Comparison of ENCODE assay signal across 10 mouse cellular contexts in the genomic region with DNA sequence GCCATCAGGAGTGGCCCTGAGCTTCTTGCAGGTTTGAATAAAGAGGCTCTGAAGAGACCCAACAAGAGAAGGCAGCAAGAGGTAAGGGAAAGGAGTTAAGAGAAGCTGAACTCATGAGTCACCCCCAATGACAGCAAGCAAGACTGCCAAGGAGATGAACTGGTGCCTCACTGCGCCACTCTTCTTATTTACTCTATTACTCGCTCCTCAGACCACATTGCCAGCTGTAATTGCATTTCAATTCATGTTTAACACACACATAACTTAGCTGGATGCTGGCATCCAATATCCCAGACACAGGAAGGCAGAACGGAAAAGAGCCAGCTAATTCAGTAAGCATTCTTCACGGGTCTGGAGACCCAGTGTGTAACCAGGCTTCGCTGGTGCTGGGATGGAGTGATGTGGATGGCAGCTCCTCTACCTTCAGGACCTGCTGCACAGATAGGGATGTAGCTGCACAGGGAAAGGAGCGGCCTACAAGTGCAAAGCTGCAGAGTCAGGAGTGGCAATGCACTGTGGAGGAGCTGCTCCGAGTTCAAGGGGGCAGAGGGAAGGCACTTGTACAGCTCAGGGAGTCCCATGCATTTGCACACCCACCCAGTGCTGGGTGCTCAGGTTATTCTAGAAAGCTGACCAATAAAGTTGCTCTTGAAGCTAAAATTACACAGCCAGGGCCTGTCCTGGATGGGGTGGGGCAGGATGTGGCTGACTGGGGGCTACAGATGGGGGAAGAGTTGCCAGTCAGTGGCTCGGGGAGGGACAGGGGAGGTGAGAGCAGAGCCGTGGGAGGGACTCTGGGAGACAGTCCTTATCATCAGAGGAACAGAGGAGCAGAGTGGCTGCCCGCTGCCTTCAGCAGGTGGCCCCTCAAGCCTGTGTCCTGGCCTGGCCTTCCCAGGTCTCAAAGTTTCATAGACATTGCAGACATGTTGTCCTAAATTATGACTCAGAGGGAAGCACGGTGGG. TPM values are rescaled to one million over a fixed set of nuclear protein-coding genes. Genes with fewer than 3 reads are reported as not detected.
DNase-seq lines count a peak whose midpoint lies in the region; ATAC-seq lines count a peak whose summit lies in the region.
"Had no signal": no experiment of that assay in that cellular context is flagged by ENCODE, and none has a peak within 500 bp of the region (broad histone marks: within the 10 kb centered on the region; RNA-seq: fewer than 3 reads in every experiment).

No protein-coding gene starts in this region.

- peak; percentile 52 for DNase-seq in spleen, adult 12 weeks (ENCODE audit: low spot score)
- DNase-seq in spleen, adult 18-20 months = no peak
- DNase-seq in liver, embryonic 11.5 days (ENCODE audit: low spot score) = peak; percentile 58
- peak; percentile 68 to 81 for DNase-seq in spleen, postnatal 4 days (ENCODE audit: low spot score in 2 of 2)
- no peak for DNase-seq in cerebellum, postnatal 25 days
- DNase-seq in left cerebral cortex, adult 8-10 months (ENCODE audit: low spot score in 2 of 2) = no peak
- DNase-seq: adrenal gland, postnatal 36 days; heart, postnatal 36 days had no signal

- H3K4me3 ChIP-seq in forebrain, embryonic 15.5 days = no peak overlapping the region
- no peak overlapping the region for H3K4me3 ChIP-seq in forebrain, embryonic 12.5 days (replicated peaks)
- no peak overlapping the region for H3K4me3 ChIP-seq in liver, embryonic 11.5 days (ENCODE audit: low read depth, low read length)

- 0 out of 2 replicates have a peak, but pooled peaks have one; percentile 13 for ATAC-seq in forebrain, embryonic 15.5 days (replicated peaks)
- no peak for ATAC-seq in forebrain, embryonic 12.5 days (ENCODE audit: low FRiP score)
- ATAC-seq in liver, embryonic 11.5 days (replicated peaks; ENCODE audit: low FRiP score) = peak; percentile 96

- H3K27me3 ChIP-seq in forebrain, embryonic 15.5 days = no peaks in the 10 kb centered on the region
- H3K27me3 ChIP-seq in forebrain, embryonic 12.5 days = no peaks in the 10 kb centered on the region
- H3K27me3 ChIP-seq in liver, embryonic 11.5 days (replicated peaks; ENCODE audit: control insufficient read depth, insufficient read depth, low read length) = no peaks in the 10 kb centered on the region

- 82% methylated on average over 11 of the region's 11 CpGs for WGBS in forebrain, embryonic 15.5 days
- WGBS in forebrain, embryonic 12.5 days = 88% methylated on average over 11 of the region's 11 CpGs
- WGBS in liver, embryonic 11.5 days = 53% methylated on average over 11 of the region's 11 CpGs

- no peak overlapping the region for H3K9ac ChIP-seq in forebrain, embryonic 15.5 days (replicated peaks)
- no peak overlapping the region for H3K9ac ChIP-seq in forebrain, embryonic 12.5 days
- H3K9ac ChIP-seq in liver, embryonic 11.5 days (ENCODE audit: low read depth, low read length) = peak overlapping the region; percentile 44; the same call in 1 of the 2 replicates

- no peaks in the 10 kb centered on the region for H3K36me3 ChIP-seq in forebrain, embryonic 15.5 days
- peaks cover 7% of the 10 kb centered on the region; the same call in 1 of the 2 replicates for H3K36me3 ChIP-seq in forebrain, embryonic 12.5 days (replicated peaks)
- H3K36me3 ChIP-seq in liver, embryonic 11.5 days (ENCODE audit: control insufficient read depth, insufficient read depth, low read length) = peaks cover 5% of the 10 kb centered on the region; the same call in 1 of the 2 replicates

- peaks cover 8% of the 10 kb centered on the region; the same call in 1 of the 2 replicates for H3K4me1 ChIP-seq in forebrain, embryonic 15.5 days
- H3K4me1 ChIP-seq in forebrain, embryonic 12.5 days = peaks cover 20% of the 10 kb centered on the region
- peaks cover 55% of the 10 kb centered on the region for H3K4me1 ChIP-seq in liver, embryonic 11.5 days (replicated peaks; ENCODE audit: control insufficient read depth, insufficient read depth, low read length)

- no peak overlapping the region for H3K27ac ChIP-seq in forebrain, embryonic 15.5 days (replicated peaks)
- no peak overlapping the region for H3K27ac ChIP-seq in forebrain, embryonic 12.5 days
- peak overlapping the region; percentile 83 for H3K27ac ChIP-seq in liver, embryonic 11.5 days (ENCODE audit: low read depth, low read length)

- no peaks in the 10 kb centered on the region for H3K9me3 ChIP-seq in forebrain, embryonic 15.5 days
- H3K9me3 ChIP-seq in forebrain, embryonic 12.5 days = no peaks in the 10 kb centered on the region
- H3K9me3 ChIP-seq in liver, embryonic 11.5 days (ENCODE audit: control insufficient read depth, low read length) = no peaks in the 10 kb centered on the region

- no peak overlapping the region for H3K4me2 ChIP-seq in forebrain, embryonic 15.5 days (replicated peaks)
- H3K4me2 ChIP-seq in forebrain, embryonic 12.5 days = no peak overlapping the region
- H3K4me2 ChIP-seq in liver, embryonic 11.5 days = peak overlapping the region; percentile 53

RNA-seq across cellular contexts. Expression of gene Mvb12b, which starts 34.5 kb away (rescaled TPM):
- 75.9 and 85.8 TPM in 2 replicates for polyA plus RNA-seq in forebrain, embryonic 15.5 days (2015; fragmentation: Nextera tagmentation; extraction: Ambion mirVana)
- polyA plus RNA-seq in forebrain, embryonic 12.5 days (2016; fragmentation: Nextera tagmentation; extraction: Ambion mirVana) = 51.5 and 64.7 TPM in 2 replicates
- 17.7 and 18.3 TPM in 2 replicates for polyA plus RNA-seq in liver, embryonic 11.5 days (2014; fragmentation: Nextera tagmentation; extraction: Ambion mirVana)
- total RNA-seq in left cerebral cortex, adult 8-10 months (2022) = 10 to 100 TPM; 76.9 to 87.4 (median 79.7) TPM

Comparison
In these comparisons a context has a peak if more than half of its experiments do, and no peak if none do; other contexts are left out.
1. DNase-seq: peak in spleen, adult 12 weeks (single experiment), liver, embryonic 11.5 days (single experiment) and spleen, postnatal 4 days (2 of 2); none in spleen, adult 18-20 months (0 of 2), cerebellum, postnatal 25 days (0 of 2) and left cerebral cortex, adult 8-10 months (0 of 2).